Mouse (Mus musculus): ENCODE measurements around the gene R3hdm4.
"Not testable (repeated sequence)": the region's sequence is repeated elsewhere in the genome, so short reads cannot be mapped to it uniquely, and the experiment has no call there.

R3hdm4 gene

GRCm38 (mm10) chr10:79896814-79897213 is 24.2 kb downstream of the R3hdm4 start:
- DNase-seq: no peak

GRCm38 (mm10) chr10:79896306-79896705 is 24.7 kb downstream of the R3hdm4 start:
- no peak for DNase-seq

GRCm38 (mm10) chr10:79892451-79893118 is 28.4 kb downstream of the R3hdm4 start:
- peak; percentile 86 for DNase-seq

- DNase-seq: no peak
Measured at GRCm38 (mm10) chr10:79890670-79891069, 30.3 kb downstream of the R3hdm4 start, which contains the start of gene Cfd. Gene Cfd (plus strand): TSS chr10:79890853.

GRCm38 (mm10) chr10:79889386-79889785 is 31.6 kb downstream of the R3hdm4 start:
- no peak for DNase-seq

GRCm38 (mm10) chr10:79886611-79887010 is 34.4 kb downstream of the R3hdm4 start:
- DNase-seq: no peak

- DNase-seq: no peak
Measured at GRCm38 (mm10) chr10:79886054-79886453, 35.0 kb downstream of the R3hdm4 start, which contains the start of gene Elane. Gene Elane (plus strand): TSS chr10:79886247.

- DNase-seq: not testable (repeated sequence)
Measured at GRCm38 (mm10) chr10:79884938-79885337, 36.1 kb downstream of the R3hdm4 start.

- no peak for DNase-seq
Measured at GRCm38 (mm10) chr10:79884446-79884845, 36.6 kb downstream of the R3hdm4 start.

- peak; percentile 92 for DNase-seq
Measured at GRCm38 (mm10) chr10:79883297-79884084, 37.5 kb downstream of the R3hdm4 start.

- peak; percentile 68 for DNase-seq
Measured at GRCm38 (mm10) chr10:79881981-79882380, 39.0 kb downstream of the R3hdm4 start.

GRCm38 (mm10) chr10:79880721-79881120 is 40.3 kb downstream of the R3hdm4 start:
- DNase-seq: no peak

- no peak for DNase-seq
Measured at GRCm38 (mm10) chr10:79879527-79879926, 41.5 kb downstream of the R3hdm4 start.

- no peak for DNase-seq
Measured at GRCm38 (mm10) chr10:79877757-79878156, 43.3 kb downstream of the R3hdm4 start.

GRCm38 (mm10) chr10:79877174-79877573 is 43.8 kb downstream of the R3hdm4 start:
- DNase-seq: no peak

- peak; percentile 93 for DNase-seq
Measured at GRCm38 (mm10) chr10:79874290-79874862, 46.6 kb downstream of the R3hdm4 start, which contains the start of the genes Prtn3 and Plppr3. Gene Prtn3 (plus strand): TSS chr10:79874476. Gene Plppr3 (minus strand): TSS chr10:79874634.

- DNase-seq: peak; percentile 46
Measured at GRCm38 (mm10) chr10:79873715-79874289, 47.2 kb downstream of the R3hdm4 start.

GRCm38 (mm10) chr10:79873313-79873712 is 47.7 kb downstream of the R3hdm4 start:
- peak; percentile 30 for DNase-seq

GRCm38 (mm10) chr10:79872862-79873261 is 48.1 kb downstream of the R3hdm4 start:
- DNase-seq: no peak

- DNase-seq: no peak
Measured at GRCm38 (mm10) chr10:79871845-79872244, 49.2 kb downstream of the R3hdm4 start.

- DNase-seq: no peak
Measured at GRCm38 (mm10) chr10:79866601-79867000, 54.4 kb downstream of the R3hdm4 start.

GRCm38 (mm10) chr10:79865801-79866295 is 55.2 kb downstream of the R3hdm4 start:
- DNase-seq: peak; percentile 38

- no peak for DNase-seq
Measured at GRCm38 (mm10) chr10:79865189-79865601, 55.8 kb downstream of the R3hdm4 start.
